Mouse (Mus musculus) limb, embryonic 13.5 days (tissue): Measurements from ENCODE around the gene Pomt1. TPM values are rescaled to one million over a fixed set of nuclear protein-coding genes. Genes with fewer than 3 reads are reported as not detected.

Experiments
- ATAC-seq: fragments of 200-750 bp; cut with Nextera tagmentation; 2 replicates; pipeline ENCODE4 v1.8.0; 2017; ENCODE audit warnings: low read depth, moderate number of reproducible peaks, moderate TSS enrichment; ENCODE audit not compliant: low FRiP score
- H3K27ac ChIP-seq: fragments of 300-500 bp; sonication (generic); 2 replicates; pipeline ENCODE4 v1.5.1; 2015; ENCODE audit warnings: inconsistent platforms, mild to moderate bottlenecking, moderate library complexity
- H3K27me3 ChIP-seq: fragments of 300-500 bp; sonication (generic); 2 replicates; pipeline ENCODE4 v1.6.1; 2015; ENCODE audit warnings: mild to moderate bottlenecking, inconsistent platforms
- H3K36me3 ChIP-seq: fragments of 300-500 bp; sonication (generic); 2 replicates; pipeline ENCODE4 v1.6.1; 2015; ENCODE audit warnings: inconsistent platforms, mild to moderate bottlenecking, moderate library complexity
- H3K4me1 ChIP-seq: fragments of 300-500 bp; sonication (generic); 2 replicates; pipeline ENCODE4 v1.6.1; 2015; ENCODE audit warnings: inconsistent platforms
- H3K4me2 ChIP-seq: fragments of 300-500 bp; sonication (generic); replicated peaks from 2 replicates; pipeline ENCODE4 v1.6.1; 2015; ENCODE audit warnings: inconsistent platforms, mild to moderate bottlenecking, moderate library complexity
- H3K4me3 ChIP-seq: fragments of 300-500 bp; sonication (generic); 2 replicates; pipeline ENCODE4 v1.5.1; 2015; ENCODE audit warnings: moderate library complexity, mild to moderate bottlenecking, inconsistent platforms
- H3K9ac ChIP-seq: fragments of 300-500 bp; sonication (generic); 2 replicates; pipeline ENCODE4 v1.6.1; 2015; ENCODE audit warnings: mild to moderate bottlenecking, inconsistent platforms
- H3K9me3 ChIP-seq: fragments of 300-500 bp; sonication (generic); 2 replicates; pipeline ENCODE4 v1.6.1; 2016; ENCODE audit warnings: inconsistent platforms
- WGBS: fragments of 180-500 bp; shearing (Covaris S2); methylation state at CpG from one replicate; pipeline ENCODE4 v1.1.7; 2015; 5-methylcytosine and 5-hydroxymethylcytosine counted together
- polyA plus RNA-seq: library from polyadenylated mRNA; unstranded; fragments of >200 nt; fragmentation: Nextera tagmentation; extraction: Ambion mirVana; gene quantifications from 2 replicates; pipeline ENCODE4 v1.2.1, GENCODE M21; 2015

The Pomt1 gene
- polyA plus RNA-seq, result 27.3 and 28.0 TPM in 2 replicates

- Histone ChIP-seq H3K27ac (peak within 1 kb of the TSS; percentile 89), H3K36me3 (peaks cover 39% of the 10 kb centered on the region), H3K9ac (peak within 1 kb of the TSS; percentile 79), H3K4me2 (peak within 1 kb of the TSS; percentile 86), H3K4me3 (peak within 1 kb of the TSS; percentile 69), H3K4me1 (peaks cover 22% of the 10 kb centered on the region), H3K9me3 (no peaks in the 10 kb centered on the region), H3K27me3 (no peaks in the 10 kb centered on the region)
- WGBS, result under 1% methylated on average over 54 of the region's 54 CpGs
- ATAC-seq, result peak; percentile 93
These were observed at the start of gene Pomt1 for GRCm38 (mm10) chr2:32235886-32236759. Gene Pomt1, plus strand, starts transcription at chr2:32236590.

GRCm38 (mm10) chr2:32187019-32187551 is 49.3 kb upstream of the Pomt1 start:
- no peak overlapping the region for H3K27ac ChIP-seq
- no peak overlapping the region for H3K4me2 ChIP-seq
- H3K9me3 ChIP-seq, result no peaks in the 10 kb centered on the region
- no peak for ATAC-seq
- peaks cover 92% of the 10 kb centered on the region for H3K36me3 ChIP-seq
- no peak overlapping the region for H3K4me3 ChIP-seq
- 92% methylated on average over 13 of the region's 13 CpGs for WGBS
- H3K4me1 ChIP-seq, result no peaks in the 10 kb centered on the region
- no peaks in the 10 kb centered on the region for H3K27me3 ChIP-seq
- H3K9ac ChIP-seq, result no peak overlapping the region

- no peak overlapping the region for H3K9ac ChIP-seq
- H3K27me3 ChIP-seq, result no peaks in the 10 kb centered on the region
- WGBS, result 89% methylated on average over 7 of the region's 7 CpGs
- ATAC-seq, result no peak
- no peak overlapping the region for H3K4me3 ChIP-seq
- no peak overlapping the region for H3K27ac ChIP-seq
- peaks cover 96% of the 10 kb centered on the region for H3K36me3 ChIP-seq
- H3K4me2 ChIP-seq, result no peak overlapping the region
- H3K4me1 ChIP-seq, result no peaks in the 10 kb centered on the region
- H3K9me3 ChIP-seq, result no peaks in the 10 kb centered on the region
These were observed 48.7 kb upstream of the Pomt1 start for GRCm38 (mm10) chr2:32187649-32188048.

- no peaks in the 10 kb centered on the region for H3K27me3 ChIP-seq
- H3K4me3 ChIP-seq, result no peak overlapping the region
- H3K36me3 ChIP-seq, result peaks cover 96% of the 10 kb centered on the region
- H3K9me3 ChIP-seq, result no peaks in the 10 kb centered on the region
- no peak overlapping the region for H3K4me2 ChIP-seq
- no peaks in the 10 kb centered on the region for H3K4me1 ChIP-seq
- no peak for ATAC-seq
- WGBS, result 74% methylated on average over 3 of the region's 5 CpGs
- H3K27ac ChIP-seq, result no peak overlapping the region
- H3K9ac ChIP-seq, result no peak overlapping the region
These were observed 47.2 kb upstream of the Pomt1 start for GRCm38 (mm10) chr2:32189060-32189681.

GRCm38 (mm10) chr2:32190620-32191019 is 45.8 kb upstream of the Pomt1 start:
- 80% methylated on average over 1 of the region's 1 CpGs for WGBS
- ATAC-seq, result no peak
- peaks cover 97% of the 10 kb centered on the region for H3K36me3 ChIP-seq

GRCm38 (mm10) chr2:32191872-32192507 is 44.4 kb upstream of the Pomt1 start:
- WGBS, result 86% methylated on average over 17 of the region's 18 CpGs
- Histone ChIP-seq H3K4me1 (no peaks in the 10 kb centered on the region), H3K9me3 (no peaks in the 10 kb centered on the region), H3K27me3 (no peaks in the 10 kb centered on the region), H3K4me2 (no peak overlapping the region), H3K9ac (no peak overlapping the region), H3K4me3 (no peak overlapping the region), H3K27ac (no peak overlapping the region), H3K36me3 (peaks cover 98% of the 10 kb centered on the region)
- ATAC-seq, result no peak

More at GRCm38 (mm10) chr2:32190620-32191019, 45.8 kb upstream of the Pomt1 start:
- Histone ChIP-seq H3K27ac (no peak overlapping the region), H3K27me3 (no peaks in the 10 kb centered on the region), H3K9ac (no peak overlapping the region), H3K9me3 (no peaks in the 10 kb centered on the region), H3K4me1 (no peaks in the 10 kb centered on the region), H3K4me2 (no peak overlapping the region), H3K4me3 (no peak overlapping the region)

GRCm38 (mm10) chr2:32198977-32199376 is 37.4 kb upstream of the Pomt1 start:
- Histone ChIP-seq H3K4me1 (no peaks in the 10 kb centered on the region), H3K9ac (no peak overlapping the region), H3K4me3 (no peak overlapping the region), H3K27ac (no peak overlapping the region), H3K9me3 (no peaks in the 10 kb centered on the region), H3K36me3 (peaks cover 100% of the 10 kb centered on the region), H3K4me2 (no peak overlapping the region), H3K27me3 (no peaks in the 10 kb centered on the region)
- WGBS, result 84% methylated on average over 11 of the region's 11 CpGs
- ATAC-seq, result no peak

GRCm38 (mm10) chr2:32200033-32200432 is 36.4 kb upstream of the Pomt1 start:
- H3K36me3 ChIP-seq, result peaks cover 100% of the 10 kb centered on the region
- H3K27me3 ChIP-seq, result no peaks in the 10 kb centered on the region
- no peaks in the 10 kb centered on the region for H3K9me3 ChIP-seq
- no peak overlapping the region for H3K4me3 ChIP-seq
- 95% methylated on average over 4 of the region's 4 CpGs for WGBS
- H3K4me2 ChIP-seq, result no peak overlapping the region
- no peak overlapping the region for H3K9ac ChIP-seq
- no peak overlapping the region for H3K27ac ChIP-seq
- ATAC-seq, result no peak
- no peaks in the 10 kb centered on the region for H3K4me1 ChIP-seq

GRCm38 (mm10) chr2:32200712-32201111 is 35.7 kb upstream of the Pomt1 start:
- Histone ChIP-seq H3K36me3 (peaks cover 100% of the 10 kb centered on the region), H3K9me3 (no peaks in the 10 kb centered on the region), H3K27me3 (no peaks in the 10 kb centered on the region), H3K4me2 (no peak overlapping the region), H3K4me1 (no peaks in the 10 kb centered on the region), H3K27ac (no peak overlapping the region), H3K9ac (no peak overlapping the region), H3K4me3 (no peak overlapping the region)
- no peak for ATAC-seq
- WGBS, result 90% methylated on average over 11 of the region's 11 CpGs

GRCm38 (mm10) chr2:32201527-32201926 is 34.9 kb upstream of the Pomt1 start:
- H3K9ac ChIP-seq, result no peak overlapping the region
- H3K9me3 ChIP-seq, result no peaks in the 10 kb centered on the region
- H3K27ac ChIP-seq, result no peak overlapping the region
- no peaks in the 10 kb centered on the region for H3K27me3 ChIP-seq
- WGBS, result 80% methylated on average over 7 of the region's 7 CpGs
- H3K4me2 ChIP-seq, result no peak overlapping the region
- no peaks in the 10 kb centered on the region for H3K4me1 ChIP-seq
- H3K4me3 ChIP-seq, result no peak overlapping the region
- no peak for ATAC-seq
- peaks cover 100% of the 10 kb centered on the region for H3K36me3 ChIP-seq

- Histone ChIP-seq H3K4me3 (no peak overlapping the region), H3K27me3 (no peaks in the 10 kb centered on the region), H3K9ac (no peak overlapping the region), H3K4me2 (no peak overlapping the region), H3K27ac (no peak overlapping the region), H3K9me3 (no peaks in the 10 kb centered on the region), H3K36me3 (peaks cover 100% of the 10 kb centered on the region), H3K4me1 (no peaks in the 10 kb centered on the region)
- no peak for ATAC-seq
- WGBS, result 93% methylated on average over 13 of the region's 13 CpGs
These were observed 32.5 kb upstream of the Pomt1 start for GRCm38 (mm10) chr2:32203853-32204252.

- H3K9me3 ChIP-seq, result no peaks in the 10 kb centered on the region
- ATAC-seq, result no peak
- no peak overlapping the region for H3K4me3 ChIP-seq
- H3K36me3 ChIP-seq, result peaks cover 100% of the 10 kb centered on the region
- no peak overlapping the region for H3K4me2 ChIP-seq
- H3K9ac ChIP-seq, result no peak overlapping the region
- WGBS, result 93% methylated on average over 1 of the region's 1 CpGs
- H3K27ac ChIP-seq, result no peak overlapping the region
- no peaks in the 10 kb centered on the region for H3K4me1 ChIP-seq
- no peaks in the 10 kb centered on the region for H3K27me3 ChIP-seq
These were observed 28.7 kb upstream of the Pomt1 start for GRCm38 (mm10) chr2:32207682-32208081.
